Mouse (Mus musculus) heart, postnatal 10 days (tissue): ENCODE data around the gene Zfp369. TPM values are rescaled to one million over a fixed set of nuclear protein-coding genes. Genes with fewer than 3 reads are reported as not detected.

Experiments used
- total RNA-seq, 2 experiments: library from RNA; stranded (reverse); gene quantifications; 2 replicates each; pipeline ENCODE4 v1.2.3; 2021

Gene Zfp369
- total RNA-seq, 2 experiments from 2014 or later = 28.3 to 39.0 TPM

Other genes with a start within 250 kb of the Zfp369 start
- gene Spata31d1c, start 245.8 kb upstream of the Zfp369 start, total RNA-seq = not detected
- gene Prss47, start 226.1 kb upstream of the Zfp369 start, total RNA-seq = not detected
- 10 to 100 TPM; 26.8 to 27.9 TPM for gene Mfsd14b, start 165.8 kb upstream of the Zfp369 start, total RNA-seq
- gene Olfr465-ps1, start 140.7 kb upstream of the Zfp369 start, total RNA-seq = not detected
- not detected for gene Olfr466, start 128.6 kb upstream of the Zfp369 start, total RNA-seq
- gene Nlrp4f, start 72.8 kb upstream of the Zfp369 start, total RNA-seq = not detected
- not detected for gene Gm10775, start 19.3 kb upstream of the Zfp369 start, total RNA-seq
- not detected for gene Gm10139, start 233.9 kb downstream of the Zfp369 start, total RNA-seq